Mouse (Mus musculus) ES-Bruce4 (cell line): Measurements from ENCODE around the gene Ascc3.

ENCODE experiments used
- CTCF ChIP-seq: IDR thresholded peaks from one replicate; pipeline ENCODE4 v1.8.1; 2011; ENCODE audit warnings: low read depth, low read length
- EP300 ChIP-seq: IDR thresholded peaks from 2 replicates; pipeline ENCODE4 v1.6.1; 2011; ENCODE audit warnings: low read depth, low read length; ENCODE audit not compliant: insufficient read depth
- POLR2A ChIP-seq: IDR thresholded peaks from one replicate; pipeline ENCODE4 v1.8.1; 2011; ENCODE audit warnings: low read length; ENCODE audit not compliant: insufficient read depth

- TF ChIP-seq CTCF (no peak), EP300 (no peak), POLR2A (no peak)
These were observed 21.4 kb downstream of the Ascc3 start for GRCm38 (mm10) chr10:50613840-50614239.
